Mouse (Mus musculus) brain, embryonic 18.5 days (tissue): ENCODE data around the gene Gm14214.

Source experiments
- DNase-seq: peaks from one replicate; pipeline ENCODE4 v3.0.0-alpha.2; 2012; ENCODE audit warnings: low read depth, low spot score

Gm14214 gene

GRCm38 (mm10) chr2:154730841-154731240 lies 39.0 kb downstream of the Gm14214 start:
- no peak for DNase-seq

- no peak for DNase-seq
Observed at GRCm38 (mm10) chr2:154729737-154730136, 40.1 kb downstream of the Gm14214 start.

DNA sequence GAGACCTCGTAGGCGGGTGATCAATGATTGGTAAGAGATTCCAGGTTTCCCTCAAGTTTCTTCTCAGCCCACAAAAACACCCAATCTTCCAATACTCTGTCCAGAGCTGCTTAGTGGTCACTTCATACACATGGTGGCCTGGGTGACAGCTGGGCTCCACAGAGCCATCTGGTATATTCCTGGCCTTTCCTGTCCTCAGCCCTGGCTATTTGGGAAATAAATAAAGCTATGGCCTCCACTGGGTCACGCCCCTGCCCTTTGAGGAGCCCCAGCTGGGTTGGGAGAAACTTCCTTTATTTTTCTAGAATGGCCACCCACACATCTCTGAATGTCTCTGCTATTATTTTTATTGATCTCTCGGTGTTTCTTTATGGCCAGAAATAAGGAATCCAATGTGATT lies 46.4 kb downstream of the Gm14214 start:
- no peak for DNase-seq

GRCm38 (mm10) chr2:154720315-154720714 lies 49.5 kb downstream of the Gm14214 start:
- DNase-seq: no peak
